Mouse (Mus musculus) limb, embryonic 10.5 days (tissue): Measurements from ENCODE around the gene Cd36. TPM values are rescaled to one million over a fixed set of nuclear protein-coding genes. Genes with fewer than 3 reads are reported as not detected.

ENCODE experiments used
- DNase-seq: peaks from one replicate; pipeline ENCODE4 v3.0.0-alpha.2; 2017; ENCODE audit warnings: low spot score
- H3K27ac ChIP-seq: fragments of 300-500 bp; sonication (generic); 2 replicates; pipeline ENCODE4 v1.5.1; 2016; ENCODE audit warnings: mild to moderate bottlenecking
- H3K27me3 ChIP-seq: fragments of 300-500 bp; sonication (generic); 2 replicates; pipeline ENCODE4 v1.6.1; 2016; ENCODE audit warnings: low read depth, mild to moderate bottlenecking; ENCODE audit not compliant: poor library complexity, severe bottlenecking
- H3K36me3 ChIP-seq: fragments of 300-500 bp; sonication (generic); 2 replicates; pipeline ENCODE4 v1.6.1; 2016; ENCODE audit warnings: mild to moderate bottlenecking, moderate library complexity
- H3K4me1 ChIP-seq: fragments of 300-500 bp; sonication (generic); 2 replicates; pipeline ENCODE4 v1.6.1; 2016
- H3K4me3 ChIP-seq: fragments of 300-500 bp; sonication (generic); 2 replicates; pipeline ENCODE4 v1.5.1; 2016; ENCODE audit warnings: mild to moderate bottlenecking, moderate library complexity
- H3K9me3 ChIP-seq: fragments of 300-500 bp; sonication (generic); replicated peaks from 2 replicates; pipeline ENCODE4 v1.6.1; 2016; ENCODE audit warnings: mild to moderate bottlenecking
- WGBS: fragments of 180-500 bp; shearing (Covaris S2); methylation state at CpG from one replicate; pipeline ENCODE4 v1.1.7; 2016; 5-methylcytosine and 5-hydroxymethylcytosine counted together
- polyA plus RNA-seq: library from polyadenylated mRNA; unstranded; fragments of >200 nt; fragmentation: Nextera tagmentation; extraction: Ambion mirVana; gene quantifications from 2 replicates; pipeline ENCODE4 v1.2.1, GENCODE M21; 2016

The Cd36 gene
- polyA plus RNA-seq, 1 experiment from 2014 or later, result 0.83 TPM

GRCm38 (mm10) chr5:17850582-17850981 is 38.0 kb downstream of the Cd36 start:
- 90% methylated on average over 2 of the region's 2 CpGs for WGBS
- Histone ChIP-seq H3K9me3 (no peaks in the 10 kb centered on the region), H3K27me3 (no peaks in the 10 kb centered on the region), H3K27ac (no peak overlapping the region), H3K36me3 (no peaks in the 10 kb centered on the region), H3K4me1 (no peaks in the 10 kb centered on the region), H3K4me3 (no peak overlapping the region)
- no peak for DNase-seq

GRCm38 (mm10) chr5:17849582-17849981 is 39.0 kb downstream of the Cd36 start:
- DNase-seq, result no peak
- WGBS, result 80% methylated on average over 1 of the region's 1 CpGs

GRCm38 (mm10) chr5:17848733-17849132 is 39.9 kb downstream of the Cd36 start:
- H3K4me3 ChIP-seq, result no peak overlapping the region
- H3K4me1 ChIP-seq, result no peaks in the 10 kb centered on the region
- WGBS, result 94% methylated on average over 2 of the region's 2 CpGs
- H3K9me3 ChIP-seq, result no peaks in the 10 kb centered on the region
- no peaks in the 10 kb centered on the region for H3K36me3 ChIP-seq
- DNase-seq, result no peak
- no peaks in the 10 kb centered on the region for H3K27me3 ChIP-seq
- no peak overlapping the region for H3K27ac ChIP-seq

More at GRCm38 (mm10) chr5:17849582-17849981, 39.0 kb downstream of the Cd36 start:
- H3K4me3 ChIP-seq, result no peak overlapping the region
- no peaks in the 10 kb centered on the region for H3K27me3 ChIP-seq
- no peaks in the 10 kb centered on the region for H3K9me3 ChIP-seq
- no peak overlapping the region for H3K27ac ChIP-seq
- no peaks in the 10 kb centered on the region for H3K36me3 ChIP-seq
- no peaks in the 10 kb centered on the region for H3K4me1 ChIP-seq

GRCm38 (mm10) chr5:17848267-17848666 is 40.3 kb downstream of the Cd36 start:
- H3K4me1 ChIP-seq, result no peaks in the 10 kb centered on the region
- no peaks in the 10 kb centered on the region for H3K36me3 ChIP-seq
- H3K9me3 ChIP-seq, result no peaks in the 10 kb centered on the region
- no peak overlapping the region for H3K27ac ChIP-seq
- 89% methylated on average over 1 of the region's 1 CpGs for WGBS
- no peak overlapping the region for H3K4me3 ChIP-seq
- H3K27me3 ChIP-seq, result no peaks in the 10 kb centered on the region
- no peak for DNase-seq

GRCm38 (mm10) chr5:17843921-17844320 is 44.7 kb downstream of the Cd36 start:
- Histone ChIP-seq H3K4me3 (no peak overlapping the region), H3K9me3 (no peaks in the 10 kb centered on the region), H3K36me3 (no peaks in the 10 kb centered on the region), H3K27me3 (no peaks in the 10 kb centered on the region), H3K27ac (no peak overlapping the region), H3K4me1 (no peaks in the 10 kb centered on the region)
- WGBS, result 91% methylated on average over 3 of the region's 3 CpGs
- no peak for DNase-seq

- Histone ChIP-seq H3K27me3 (no peaks in the 10 kb centered on the region), H3K4me1 (no peaks in the 10 kb centered on the region), H3K27ac (no peak overlapping the region), H3K36me3 (no peaks in the 10 kb centered on the region), H3K4me3 (no peak overlapping the region), H3K9me3 (no peaks in the 10 kb centered on the region)
- 83% methylated on average over 5 of the region's 5 CpGs for WGBS
- DNase-seq, result no peak
These were observed 45.3 kb downstream of the Cd36 start for GRCm38 (mm10) chr5:17843316-17843715.

GRCm38 (mm10) chr5:17842111-17842729 is 46.4 kb downstream of the Cd36 start:
- no peak overlapping the region for H3K4me3 ChIP-seq
- H3K36me3 ChIP-seq, result no peaks in the 10 kb centered on the region
- no peaks in the 10 kb centered on the region for H3K9me3 ChIP-seq
- H3K27ac ChIP-seq, result no peak overlapping the region
- WGBS, result 95% methylated on average over 7 of the region's 7 CpGs
- H3K27me3 ChIP-seq, result no peaks in the 10 kb centered on the region
- no peaks in the 10 kb centered on the region for H3K4me1 ChIP-seq
- DNase-seq, result no peak

- Histone ChIP-seq H3K27me3 (no peaks in the 10 kb centered on the region), H3K4me3 (no peak overlapping the region), H3K4me1 (no peaks in the 10 kb centered on the region), H3K9me3 (no peaks in the 10 kb centered on the region), H3K36me3 (no peaks in the 10 kb centered on the region), H3K27ac (no peak overlapping the region)
- 95% methylated on average over 2 of the region's 2 CpGs for WGBS
- DNase-seq, result no peak
These were observed 49.1 kb downstream of the Cd36 start for GRCm38 (mm10) chr5:17839549-17839948.

GRCm38 (mm10) chr5:17836408-17836807 is 52.2 kb downstream of the Cd36 start:
- no peak for DNase-seq
- no peaks in the 10 kb centered on the region for H3K27me3 ChIP-seq
- no peak overlapping the region for H3K4me3 ChIP-seq
- no peaks in the 10 kb centered on the region for H3K9me3 ChIP-seq
- H3K36me3 ChIP-seq, result no peaks in the 10 kb centered on the region
- no peaks in the 10 kb centered on the region for H3K4me1 ChIP-seq
- H3K27ac ChIP-seq, result no peak overlapping the region
- 82% methylated on average over 4 of the region's 4 CpGs for WGBS

GRCm38 (mm10) chr5:17835302-17836097 is 53.1 kb downstream of the Cd36 start:
- no peaks in the 10 kb centered on the region for H3K36me3 ChIP-seq
- H3K4me1 ChIP-seq, result no peaks in the 10 kb centered on the region
- H3K27me3 ChIP-seq, result no peaks in the 10 kb centered on the region
- no peak overlapping the region for H3K4me3 ChIP-seq
- no peak for DNase-seq
- no peak overlapping the region for H3K27ac ChIP-seq
- H3K9me3 ChIP-seq, result no peaks in the 10 kb centered on the region
- 42% methylated on average over 4 of the region's 4 CpGs for WGBS

GRCm38 (mm10) chr5:17833797-17834196 is 54.8 kb downstream of the Cd36 start:
- Histone ChIP-seq H3K27ac (no peak overlapping the region), H3K4me1 (no peaks in the 10 kb centered on the region), H3K4me3 (no peak overlapping the region), H3K36me3 (no peaks in the 10 kb centered on the region), H3K9me3 (no peaks in the 10 kb centered on the region), H3K27me3 (no peaks in the 10 kb centered on the region)
- DNase-seq, result no peak
- WGBS, result 93% methylated on average over 1 of the region's 1 CpGs

GRCm38 (mm10) chr5:17830536-17830935 is 58.1 kb downstream of the Cd36 start:
- H3K4me3 ChIP-seq, result no peak overlapping the region
- DNase-seq, result no peak
- no peaks in the 10 kb centered on the region for H3K9me3 ChIP-seq
- H3K27ac ChIP-seq, result no peak overlapping the region
- H3K4me1 ChIP-seq, result no peaks in the 10 kb centered on the region
- WGBS, result 85% methylated on average over 2 of the region's 2 CpGs
- no peaks in the 10 kb centered on the region for H3K36me3 ChIP-seq
- H3K27me3 ChIP-seq, result no peaks in the 10 kb centered on the region

- DNase-seq, result no peak
- WGBS, result 85% methylated on average over 15 of the region's 15 CpGs
- Histone ChIP-seq H3K4me1 (no peaks in the 10 kb centered on the region), H3K9me3 (no peaks in the 10 kb centered on the region), H3K36me3 (no peaks in the 10 kb centered on the region), H3K27me3 (no peaks in the 10 kb centered on the region), H3K4me3 (no peak overlapping the region), H3K27ac (no peak overlapping the region)
These were observed 59.7 kb downstream of the Cd36 start for GRCm38 (mm10) chr5:17828713-17829544.
